Mouse (Mus musculus): ENCODE results near the gene Zw10. TPM values are rescaled to one million over a fixed set of nuclear protein-coding genes. Genes with fewer than 3 reads are reported as not detected.
A peak's percentile ranks its signal among the peaks of the same experiment; 100 is the strongest.

Zw10 gene
- 23.4 and 24.0 TPM in 2 replicates for polyA plus RNA-seq (2011; ENCODE audit: insufficient read length, low read depth, missing spikeins)

- peak within 1 kb of the TSS; percentile 76 for H3K4me3 ChIP-seq (ENCODE audit: insufficient read depth, low read length)
- no peaks in the 10 kb centered on the region for H3K4me1 ChIP-seq (ENCODE audit: control insufficient read depth, insufficient read depth, low read length)
- TF ChIP-seq CTCF (IDR thresholded peaks at IDR 0.05; ENCODE audit: borderline replicate concordance, insufficient read depth, low read length) (no peak), POLR2A (IDR thresholded peaks at IDR 0.05; ENCODE audit: low read depth, low read length) (peak; percentile 80)
- H3K27ac ChIP-seq (ENCODE audit: insufficient read depth, low read length): 0 out of 2 replicates have a peak within 1 kb of the TSS, but pooled peaks have one; percentile 3
These were observed at the start of gene Zw10 for GRCm38 (mm10) chr9:49055333-49056205. TSS of gene Zw10 (plus strand) at chr9:49055613.

GRCm38 (mm10) chr9:49015824-49016223 lies 39.6 kb upstream of the Zw10 start:
- TF ChIP-seq CTCF (IDR thresholded peaks at IDR 0.05; ENCODE audit: borderline replicate concordance, insufficient read depth, low read length) (no peak), POLR2A (IDR thresholded peaks at IDR 0.05; ENCODE audit: low read depth, low read length) (no peak)

GRCm38 (mm10) chr9:49021289-49021688 lies 34.1 kb upstream of the Zw10 start:
- no peak for TF ChIP-seq POLR2A (IDR thresholded peaks at IDR 0.05; ENCODE audit: low read depth, low read length)
- no peak for TF ChIP-seq CTCF (IDR thresholded peaks at IDR 0.05; ENCODE audit: borderline replicate concordance, insufficient read depth, low read length)
- no peaks in the 10 kb centered on the region for H3K4me1 ChIP-seq (ENCODE audit: control insufficient read depth, insufficient read depth, low read length)

More at GRCm38 (mm10) chr9:49015824-49016223, 39.6 kb upstream of the Zw10 start:
- Histone ChIP-seq H3K4me3 (ENCODE audit: insufficient read depth, low read length) (no peak overlapping the region), H3K27ac (ENCODE audit: insufficient read depth, low read length) (no peak overlapping the region), H3K4me1 (ENCODE audit: control insufficient read depth, insufficient read depth, low read length) (no peaks in the 10 kb centered on the region)

GRCm38 (mm10) chr9:49023956-49024355 lies 31.5 kb upstream of the Zw10 start:
- no peak for TF ChIP-seq POLR2A (IDR thresholded peaks at IDR 0.05; ENCODE audit: low read depth, low read length)
- no peak for TF ChIP-seq CTCF (IDR thresholded peaks at IDR 0.05; ENCODE audit: borderline replicate concordance, insufficient read depth, low read length)
- no peak overlapping the region for H3K4me3 ChIP-seq (ENCODE audit: insufficient read depth, low read length)
- no peaks in the 10 kb centered on the region for H3K4me1 ChIP-seq (ENCODE audit: control insufficient read depth, insufficient read depth, low read length)
- H3K27ac ChIP-seq (ENCODE audit: insufficient read depth, low read length): no peak overlapping the region

More at GRCm38 (mm10) chr9:49021289-49021688, 34.1 kb upstream of the Zw10 start:
- no peak overlapping the region for H3K27ac ChIP-seq (ENCODE audit: insufficient read depth, low read length)
- H3K4me3 ChIP-seq (ENCODE audit: insufficient read depth, low read length): no peak overlapping the region

GRCm38 (mm10) chr9:49024529-49024928 lies 30.9 kb upstream of the Zw10 start:
- H3K4me3 ChIP-seq (ENCODE audit: insufficient read depth, low read length): no peak overlapping the region
- H3K4me1 ChIP-seq (ENCODE audit: control insufficient read depth, insufficient read depth, low read length): no peaks in the 10 kb centered on the region
- TF ChIP-seq CTCF (IDR thresholded peaks at IDR 0.05; ENCODE audit: borderline replicate concordance, insufficient read depth, low read length): no peak
- no peak for TF ChIP-seq POLR2A (IDR thresholded peaks at IDR 0.05; ENCODE audit: low read depth, low read length)
- H3K27ac ChIP-seq (ENCODE audit: insufficient read depth, low read length): no peak overlapping the region

GRCm38 (mm10) chr9:49034764-49035163 lies 20.6 kb upstream of the Zw10 start:
- no peak for TF ChIP-seq POLR2A (IDR thresholded peaks at IDR 0.05; ENCODE audit: low read depth, low read length)
- no peak for TF ChIP-seq CTCF (IDR thresholded peaks at IDR 0.05; ENCODE audit: borderline replicate concordance, insufficient read depth, low read length)
- H3K27ac ChIP-seq (ENCODE audit: insufficient read depth, low read length): no peak overlapping the region

GRCm38 (mm10) chr9:49050901-49051300 lies 4.5 kb upstream of the Zw10 start:
- Histone ChIP-seq H3K4me1 (ENCODE audit: control insufficient read depth, insufficient read depth, low read length) (no peaks in the 10 kb centered on the region), H3K27ac (ENCODE audit: insufficient read depth, low read length) (no peak overlapping the region), H3K4me3 (ENCODE audit: insufficient read depth, low read length) (no peak overlapping the region)
- TF ChIP-seq POLR2A (IDR thresholded peaks at IDR 0.05; ENCODE audit: low read depth, low read length): no peak
- no peak for TF ChIP-seq CTCF (IDR thresholded peaks at IDR 0.05; ENCODE audit: borderline replicate concordance, insufficient read depth, low read length)

More at GRCm38 (mm10) chr9:49034764-49035163, 20.6 kb upstream of the Zw10 start:
- Histone ChIP-seq H3K4me1 (ENCODE audit: control insufficient read depth, insufficient read depth, low read length) (no peaks in the 10 kb centered on the region), H3K4me3 (ENCODE audit: insufficient read depth, low read length) (no peak overlapping the region)

- Histone ChIP-seq H3K4me1 (ENCODE audit: control insufficient read depth, insufficient read depth, low read length) (no peaks in the 10 kb centered on the region), H3K27ac (ENCODE audit: insufficient read depth, low read length) (no peak overlapping the region), H3K4me3 (ENCODE audit: insufficient read depth, low read length) (no peak overlapping the region)
- TF ChIP-seq CTCF (IDR thresholded peaks at IDR 0.05; ENCODE audit: borderline replicate concordance, insufficient read depth, low read length) (peak; percentile 66; the same call in 1 of the 2 replicates), POLR2A (IDR thresholded peaks at IDR 0.05; ENCODE audit: low read depth, low read length) (no peak)
These were observed 4.1 kb upstream of the Zw10 start for GRCm38 (mm10) chr9:49051349-49051748.

GRCm38 (mm10) chr9:49054028-49054427 lies 1.4 kb upstream of the Zw10 start:
- Histone ChIP-seq H3K4me3 (ENCODE audit: insufficient read depth, low read length) (no peak overlapping the region), H3K4me1 (ENCODE audit: control insufficient read depth, insufficient read depth, low read length) (no peaks in the 10 kb centered on the region), H3K27ac (ENCODE audit: insufficient read depth, low read length) (no peak overlapping the region)
- TF ChIP-seq POLR2A (IDR thresholded peaks at IDR 0.05; ENCODE audit: low read depth, low read length): no peak
- no peak for TF ChIP-seq CTCF (IDR thresholded peaks at IDR 0.05; ENCODE audit: borderline replicate concordance, insufficient read depth, low read length)

- H3K4me1 ChIP-seq (ENCODE audit: control insufficient read depth, insufficient read depth, low read length): 0 out of 2 replicates have a peak, but pooled peaks cover 2% of the 10 kb centered on the region
- TF ChIP-seq CTCF (IDR thresholded peaks at IDR 0.05; ENCODE audit: borderline replicate concordance, insufficient read depth, low read length) (no peak), POLR2A (IDR thresholded peaks at IDR 0.05; ENCODE audit: low read depth, low read length) (no peak)
- H3K27ac ChIP-seq (ENCODE audit: insufficient read depth, low read length): no peak overlapping the region
- H3K4me3 ChIP-seq (ENCODE audit: insufficient read depth, low read length): no peak overlapping the region
These were observed 21.4 kb downstream of the Zw10 start for GRCm38 (mm10) chr9:49076847-49077246.

All from embryonic fibroblast, embryonic 13.5 days (primary cell).